Mouse (Mus musculus) hindbrain, embryonic 13.5 days (tissue): Measurements from ENCODE around the gene Llgl2. TPM values are rescaled to one million over a fixed set of nuclear protein-coding genes. Genes with fewer than 3 reads are reported as not detected.
A peak's percentile ranks its signal among the peaks of the same experiment; 100 is the strongest.

Source experiments
- ATAC-seq: fragments of 200-750 bp; cut with Nextera tagmentation; 2 replicates; pipeline ENCODE4 v1.8.0; 2017; ENCODE audit warnings: moderate TSS enrichment; ENCODE audit not compliant: low FRiP score
- H3K27ac ChIP-seq: fragments of 300-500 bp; sonication (generic); 2 replicates; pipeline ENCODE4 v1.5.1; 2015; ENCODE audit warnings: inconsistent platforms, mild to moderate bottlenecking, moderate library complexity
- H3K27me3 ChIP-seq: fragments of 300-500 bp; sonication (generic); 2 replicates; pipeline ENCODE4 v1.6.1; 2015; ENCODE audit warnings: mild to moderate bottlenecking, inconsistent platforms
- H3K36me3 ChIP-seq: fragments of 300-500 bp; sonication (generic); 2 replicates; pipeline ENCODE4 v1.6.1; 2015; ENCODE audit warnings: mild to moderate bottlenecking, inconsistent platforms
- H3K4me1 ChIP-seq: fragments of 300-500 bp; sonication (generic); replicated peaks from 2 replicates; pipeline ENCODE4 v1.6.1; 2015; ENCODE audit warnings: inconsistent platforms
- H3K4me2 ChIP-seq: fragments of 300-500 bp; sonication (generic); 2 replicates; pipeline ENCODE4 v1.6.1; 2015; ENCODE audit warnings: inconsistent platforms, mild to moderate bottlenecking, moderate library complexity
- H3K4me3 ChIP-seq: fragments of 300-500 bp; sonication (generic); 2 replicates; pipeline ENCODE4 v1.5.1; 2015; ENCODE audit warnings: mild to moderate bottlenecking, inconsistent platforms
- H3K9ac ChIP-seq: fragments of 300-500 bp; sonication (generic); 2 replicates; pipeline ENCODE4 v1.6.1; 2015; ENCODE audit warnings: mild to moderate bottlenecking, inconsistent platforms
- H3K9me3 ChIP-seq: fragments of 300-500 bp; sonication (generic); 2 replicates; pipeline ENCODE4 v1.6.1; 2016; ENCODE audit warnings: inconsistent platforms
- WGBS: fragments of 180-500 bp; shearing (Covaris S2); methylation state at CpG from one replicate; pipeline ENCODE4 v1.1.7; 2015; 5-methylcytosine and 5-hydroxymethylcytosine counted together
- polyA plus RNA-seq: library from polyadenylated mRNA; unstranded; fragments of >200 nt; fragmentation: Nextera tagmentation; extraction: Ambion mirVana; gene quantifications from 2 replicates; pipeline ENCODE4 v1.2.1, GENCODE M21; 2015

The Llgl2 gene
- polyA plus RNA-seq, 1 experiment from 2014 or later: 2.2 TPM

GRCm38 (mm10) chr11:115829036-115829435, 5.2 kb downstream of the Llgl2 start:
- H3K9ac ChIP-seq: no peak overlapping the region
- ATAC-seq: no peak
- no peaks in the 10 kb centered on the region for H3K36me3 ChIP-seq
- H3K4me2 ChIP-seq: no peak overlapping the region
- WGBS: 63% methylated on average over 4 of the region's 4 CpGs
- H3K9me3 ChIP-seq: no peaks in the 10 kb centered on the region
- no peak overlapping the region for H3K4me3 ChIP-seq
- H3K27me3 ChIP-seq: peaks cover 90% of the 10 kb centered on the region
- no peak overlapping the region for H3K27ac ChIP-seq
- peaks cover 19% of the 10 kb centered on the region for H3K4me1 ChIP-seq

GRCm38 (mm10) chr11:115830550-115831325, 6.9 kb downstream of the Llgl2 start:
- Histone ChIP-seq H3K27ac (no peak overlapping the region), H3K27me3 (peaks cover 79% of the 10 kb centered on the region)
- 24% methylated on average over 25 of the region's 25 CpGs for WGBS

GRCm38 (mm10) chr11:115831518-115831917, 7.7 kb downstream of the Llgl2 start:
- H3K4me3 ChIP-seq: no peak overlapping the region
- no peak overlapping the region for H3K9ac ChIP-seq
- peaks cover 16% of the 10 kb centered on the region for H3K4me1 ChIP-seq
- no peak for ATAC-seq
- no peaks in the 10 kb centered on the region for H3K36me3 ChIP-seq
- no peak overlapping the region for H3K4me2 ChIP-seq
- H3K27ac ChIP-seq: no peak overlapping the region
- WGBS: 43% methylated on average over 3 of the region's 3 CpGs
- no peaks in the 10 kb centered on the region for H3K9me3 ChIP-seq
- peaks cover 71% of the 10 kb centered on the region for H3K27me3 ChIP-seq

More at GRCm38 (mm10) chr11:115830550-115831325, 6.9 kb downstream of the Llgl2 start:
- Histone ChIP-seq H3K9ac (no peak overlapping the region), H3K36me3 (no peaks in the 10 kb centered on the region), H3K4me2 (no peak overlapping the region), H3K4me1 (peaks cover 16% of the 10 kb centered on the region), H3K4me3 (no peak overlapping the region), H3K9me3 (no peaks in the 10 kb centered on the region)
- no peak for ATAC-seq

GRCm38 (mm10) chr11:115832064-115832463, 8.2 kb downstream of the Llgl2 start:
- H3K9me3 ChIP-seq: no peaks in the 10 kb centered on the region
- no peaks in the 10 kb centered on the region for H3K36me3 ChIP-seq
- no peak overlapping the region for H3K9ac ChIP-seq
- no peak for ATAC-seq
- no peak overlapping the region for H3K4me2 ChIP-seq
- H3K27ac ChIP-seq: no peak overlapping the region
- H3K4me1 ChIP-seq: peaks cover 16% of the 10 kb centered on the region
- peaks cover 66% of the 10 kb centered on the region for H3K27me3 ChIP-seq
- no peak overlapping the region for H3K4me3 ChIP-seq
- 63% methylated on average over 6 of the region's 6 CpGs for WGBS

GRCm38 (mm10) chr11:115832523-115832922, 8.7 kb downstream of the Llgl2 start:
- Histone ChIP-seq H3K36me3 (no peaks in the 10 kb centered on the region), H3K27ac (no peak overlapping the region), H3K9ac (no peak overlapping the region), H3K27me3 (peaks cover 61% of the 10 kb centered on the region), H3K4me1 (peaks cover 16% of the 10 kb centered on the region), H3K4me2 (no peak overlapping the region), H3K9me3 (no peaks in the 10 kb centered on the region), H3K4me3 (no peak overlapping the region)
- no peak for ATAC-seq
- 6% methylated on average over 8 of the region's 8 CpGs for whole genome bisulfite sequencing

- ATAC-seq: no peak
- H3K9me3 ChIP-seq: no peaks in the 10 kb centered on the region
- H3K4me2 ChIP-seq: no peak overlapping the region
- no peak overlapping the region for H3K9ac ChIP-seq
- no peaks in the 10 kb centered on the region for H3K36me3 ChIP-seq
- peaks cover 56% of the 10 kb centered on the region for H3K27me3 ChIP-seq
- H3K4me3 ChIP-seq: no peak overlapping the region
- peaks cover 16% of the 10 kb centered on the region for H3K4me1 ChIP-seq
- WGBS: 14% methylated on average over 8 of the region's 8 CpGs
- H3K27ac ChIP-seq: no peak overlapping the region
Measured at GRCm38 (mm10) chr11:115833021-115833513, 9.2 kb downstream of the Llgl2 start.

- no peak overlapping the region for H3K27ac ChIP-seq
- 55% methylated on average over 6 of the region's 6 CpGs for WGBS
Measured at GRCm38 (mm10) chr11:115834033-115834432, 10.2 kb downstream of the Llgl2 start.

GRCm38 (mm10) chr11:115836656-115837395, 13.0 kb downstream of the Llgl2 start:
- H3K9ac ChIP-seq: no peak overlapping the region
- H3K4me2 ChIP-seq: no peak overlapping the region
- peaks cover 19% of the 10 kb centered on the region for H3K27me3 ChIP-seq
- no peak overlapping the region for H3K27ac ChIP-seq
- H3K4me3 ChIP-seq: no peak overlapping the region
- no peaks in the 10 kb centered on the region for H3K9me3 ChIP-seq
- 36% methylated on average over 11 of the region's 11 CpGs for WGBS
- peaks cover 13% of the 10 kb centered on the region for H3K4me1 ChIP-seq
- H3K36me3 ChIP-seq: no peaks in the 10 kb centered on the region
- ATAC-seq: no peak

More at GRCm38 (mm10) chr11:115834033-115834432, 10.2 kb downstream of the Llgl2 start:
- H3K4me1 ChIP-seq: peaks cover 16% of the 10 kb centered on the region
- no peak overlapping the region for H3K4me3 ChIP-seq
- peaks cover 47% of the 10 kb centered on the region for H3K27me3 ChIP-seq
- ATAC-seq: no peak
- no peak overlapping the region for H3K4me2 ChIP-seq
- no peaks in the 10 kb centered on the region for H3K9me3 ChIP-seq
- no peak overlapping the region for H3K9ac ChIP-seq
- H3K36me3 ChIP-seq: no peaks in the 10 kb centered on the region

- Histone ChIP-seq H3K36me3 (no peaks in the 10 kb centered on the region), H3K9ac (no peak overlapping the region), H3K27ac (no peak overlapping the region), H3K4me3 (no peak overlapping the region), H3K4me1 (peaks cover 10% of the 10 kb centered on the region), H3K4me2 (no peak overlapping the region), H3K27me3 (peaks cover 10% of the 10 kb centered on the region), H3K9me3 (no peaks in the 10 kb centered on the region)
- 93% methylated on average over 22 of the region's 22 CpGs for WGBS
- no peak for ATAC-seq
Measured at GRCm38 (mm10) chr11:115837606-115838345, 13.9 kb downstream of the Llgl2 start.

- WGBS: 60% methylated on average over 4 of the region's 4 CpGs
- no peak for ATAC-seq
Measured at GRCm38 (mm10) chr11:115838895-115839311, 15.1 kb downstream of the Llgl2 start.

GRCm38 (mm10) chr11:115839732-115840131, 15.9 kb downstream of the Llgl2 start:
- Histone ChIP-seq H3K9me3 (no peaks in the 10 kb centered on the region), H3K4me3 (no peak overlapping the region), H3K4me1 (peaks cover 5% of the 10 kb centered on the region), H3K36me3 (no peaks in the 10 kb centered on the region), H3K27me3 (peaks cover under 1% of the 10 kb centered on the region; the same call in 1 of the 2 replicates), H3K9ac (0 out of 2 replicates have a peak overlapping the region, but pooled peaks have one; percentile 24), H3K4me2 (no peak overlapping the region), H3K27ac (no peak overlapping the region)
- 70% methylated on average over 3 of the region's 3 CpGs for WGBS
- ATAC-seq: no peak

More at GRCm38 (mm10) chr11:115838895-115839311, 15.1 kb downstream of the Llgl2 start:
- Histone ChIP-seq H3K9me3 (no peaks in the 10 kb centered on the region), H3K27me3 (peaks cover 8% of the 10 kb centered on the region), H3K4me3 (no peak overlapping the region), H3K36me3 (no peaks in the 10 kb centered on the region), H3K27ac (no peak overlapping the region), H3K9ac (no peak overlapping the region), H3K4me1 (peaks cover 5% of the 10 kb centered on the region), H3K4me2 (no peak overlapping the region)

GRCm38 (mm10) chr11:115841044-115841443, 17.2 kb downstream of the Llgl2 start:
- no peak for ATAC-seq
- H3K36me3 ChIP-seq: no peaks in the 10 kb centered on the region
- H3K4me3 ChIP-seq: no peak overlapping the region
- H3K9ac ChIP-seq: no peak overlapping the region
- H3K27me3 ChIP-seq: no peaks in the 10 kb centered on the region
- 82% methylated on average over 6 of the region's 6 CpGs for WGBS
- no peak overlapping the region for H3K27ac ChIP-seq
- no peak overlapping the region for H3K4me2 ChIP-seq
- H3K4me1 ChIP-seq: no peaks in the 10 kb centered on the region
- no peaks in the 10 kb centered on the region for H3K9me3 ChIP-seq
